Mouse (Mus musculus) heart, postnatal 0 days (tissue): ENCODE measurements around the gene Spint1. TPM values are rescaled to one million over a fixed set of nuclear protein-coding genes. Genes with fewer than 3 reads are reported as not detected.

Source experiments
- ATAC-seq: fragments of 200-750 bp; cut with Nextera tagmentation; 2 replicates; pipeline ENCODE4 v1.8.0; 2017; ENCODE audit warnings: low read depth, moderate number of reproducible peaks, moderate library complexity; ENCODE audit not compliant: insufficient read depth
- DNase-seq: peaks from one replicate; pipeline ENCODE4 v3.0.0-alpha.2; 2016; ENCODE audit warnings: low spot score
- H3K27ac ChIP-seq: fragments of 300-500 bp; sonication (generic); 2 replicates; pipeline ENCODE4 v1.5.1; 2014; ENCODE audit warnings: low read depth, mild to moderate bottlenecking
- H3K27me3 ChIP-seq: fragments of 300-500 bp; sonication (generic); 2 replicates; pipeline ENCODE4 v1.6.1; 2014; ENCODE audit warnings: low read length, mixed read lengths; ENCODE audit not compliant: control insufficient read depth, insufficient read depth
- H3K36me3 ChIP-seq: fragments of 300-500 bp; sonication (generic); replicated peaks from 2 replicates; pipeline ENCODE4 v1.6.1; 2014; ENCODE audit warnings: low read length, mixed read lengths; ENCODE audit not compliant: control insufficient read depth, insufficient read depth
- H3K4me1 ChIP-seq: fragments of 300-500 bp; sonication (generic); 2 replicates; pipeline ENCODE4 v1.6.1; 2014; ENCODE audit warnings: antibody characterized with exemption; ENCODE audit not compliant: control insufficient read depth, insufficient read depth
- H3K4me2 ChIP-seq: fragments of 300-500 bp; sonication (generic); 2 replicates; pipeline ENCODE4 v1.6.1; 2014; ENCODE audit warnings: low read depth, mild to moderate bottlenecking, low read length, moderate library complexity
- H3K4me3 ChIP-seq: fragments of 300-500 bp; sonication (generic); 2 replicates; pipeline ENCODE4 v1.5.1; 2014; ENCODE audit warnings: low read depth, low read length
- H3K9ac ChIP-seq: fragments of 300-500 bp; sonication (generic); replicated peaks from 2 replicates; pipeline ENCODE4 v1.6.1; 2014; ENCODE audit warnings: low read depth, low read length, mixed read lengths
- H3K9me3 ChIP-seq: fragments of 300-500 bp; sonication (generic); replicated peaks from 2 replicates; pipeline ENCODE4 v1.6.1; 2016; ENCODE audit warnings: low read length; ENCODE audit not compliant: control insufficient read depth
- CTCF ChIP-seq: IDR thresholded peaks from 2 replicates; pipeline ENCODE4 v1.5.1; 2016; ENCODE audit warnings: antibody characterized with exemption, control low read depth, low read depth
- EP300 ChIP-seq: IDR thresholded peaks from 2 replicates; pipeline ENCODE4 v1.6.1; 2016; ENCODE audit warnings: antibody characterized with exemption, low read depth
- WGBS: fragments of 180-500 bp; shearing (Covaris S2); extraction: QIAGEN DNeasy Blood & Tissue Kit; methylation state at CpG from one replicate; pipeline ENCODE4 v1.1.7; 2014; 5-methylcytosine and 5-hydroxymethylcytosine counted together
- polyA plus RNA-seq: library from polyadenylated mRNA; unstranded; fragments of >200 nt; fragmentation: Nextera tagmentation; extraction: Ambion mirVana; gene quantifications from 2 replicates; pipeline ENCODE4 v1.2.1, GENCODE M21; 2015
- total RNA-seq: library from RNA; depleted of rRNA; stranded (reverse); fragments of >200 nt; gene quantifications from 2 replicates; pipeline ENCODE4 v1.2.3, GENCODE M21; 2014; ENCODE audit warnings: low replicate concordance

The Spint1 gene
- total and polyA plus RNA-seq, 2 experiments from 2014 or later = 0.14 to 11.6 TPM

GRCm38 (mm10) chr2:119274126-119274525 lies 37.0 kb downstream of the Spint1 start:
- Histone ChIP-seq H3K36me3 (no peaks in the 10 kb centered on the region), H3K9me3 (no peaks in the 10 kb centered on the region), H3K4me1 (peaks cover 6% of the 10 kb centered on the region; the same call in 1 of the 2 replicates), H3K4me3 (no peak overlapping the region), H3K27ac (no peak overlapping the region), H3K4me2 (no peak overlapping the region), H3K9ac (no peak overlapping the region), H3K27me3 (peaks cover 17% of the 10 kb centered on the region; the same call in 1 of the 2 replicates)
- TF ChIP-seq CTCF (no peak), EP300 (no peak)
- 72% methylated on average over 1 of the region's 1 CpGs for WGBS
- no peak for ATAC-seq
- DNase-seq = no peak

DNA sequence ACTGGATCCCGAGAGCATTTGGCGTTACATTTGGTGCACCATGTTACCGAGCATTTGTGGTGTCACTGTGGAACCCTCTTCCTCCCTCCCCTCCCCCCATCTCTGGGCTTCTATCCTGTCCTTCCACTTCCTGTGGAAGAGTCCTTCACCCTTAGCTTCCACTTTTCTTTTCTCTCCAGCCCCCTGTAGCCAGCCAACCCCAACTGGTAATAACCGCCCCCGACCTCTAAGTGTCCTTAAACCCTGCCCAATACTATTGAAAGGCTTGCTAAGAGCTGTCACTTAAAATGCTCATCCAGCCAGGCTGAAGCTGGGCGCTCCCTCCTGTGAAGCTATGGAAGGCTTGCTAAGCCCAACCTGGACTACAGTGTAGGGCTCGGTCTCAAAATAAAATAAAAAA lies 39.8 kb downstream of the Spint1 start:
- TF ChIP-seq CTCF = no peak
- no peak for TF ChIP-seq EP300
- H3K4me1 ChIP-seq = no peaks in the 10 kb centered on the region
- DNase-seq (no peak), ATAC-seq (no peak)
- H3K4me3 ChIP-seq = no peak overlapping the region
- H3K9ac ChIP-seq = no peak overlapping the region
- no peaks in the 10 kb centered on the region for H3K27me3 ChIP-seq
- H3K9me3 ChIP-seq = no peaks in the 10 kb centered on the region
- WGBS = 64% methylated on average over 7 of the region's 7 CpGs
- no peak overlapping the region for H3K4me2 ChIP-seq
- H3K27ac ChIP-seq = no peak overlapping the region
- no peaks in the 10 kb centered on the region for H3K36me3 ChIP-seq

GRCm38 (mm10) chr2:119277810-119278209 lies 40.6 kb downstream of the Spint1 start:
- no peaks in the 10 kb centered on the region for H3K27me3 ChIP-seq
- 89% methylated on average over 23 of the region's 23 CpGs for WGBS
- TF ChIP-seq CTCF (no peak), EP300 (no peak)

DNA sequence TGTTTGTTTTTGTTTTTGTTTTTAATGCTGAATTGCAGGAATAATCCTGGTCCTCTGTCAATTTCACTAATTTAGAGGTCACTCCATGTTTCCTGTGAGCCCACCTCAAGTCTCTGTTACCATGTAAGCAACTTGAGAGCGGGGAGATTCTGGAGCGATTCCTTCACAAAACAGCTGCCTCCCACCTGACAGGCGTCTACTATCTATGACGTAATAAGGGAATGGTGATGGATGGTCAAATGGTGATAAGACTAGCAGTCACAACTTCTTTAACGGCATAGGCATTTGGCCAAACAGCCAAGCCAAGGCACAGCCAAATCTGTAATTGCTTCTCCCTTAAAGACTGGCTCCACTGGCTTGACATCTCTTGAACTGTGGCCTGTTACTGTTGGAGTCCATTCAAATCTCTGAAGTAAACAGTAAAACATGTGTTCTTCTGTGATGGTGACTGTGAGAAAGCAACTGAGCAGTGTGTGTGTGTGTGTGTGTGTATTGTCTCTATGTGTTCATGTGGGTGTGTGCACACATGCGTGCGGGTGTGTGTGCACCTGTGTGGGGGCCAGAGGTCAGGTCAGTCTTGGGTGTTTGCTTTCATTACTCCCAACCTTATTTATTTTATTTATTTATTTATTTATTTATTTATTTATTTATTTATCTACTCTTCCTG lies 44.9 kb downstream of the Spint1 start:
- TF ChIP-seq CTCF (no peak), EP300 (no peak)
- H3K9me3 ChIP-seq = no peaks in the 10 kb centered on the region
- H3K27me3 ChIP-seq = no peaks in the 10 kb centered on the region
- no peak overlapping the region for H3K4me2 ChIP-seq
- no peaks in the 10 kb centered on the region for H3K36me3 ChIP-seq
- no peak overlapping the region for H3K9ac ChIP-seq
- no peaks in the 10 kb centered on the region for H3K4me1 ChIP-seq
- WGBS = 61% methylated on average over 7 of the region's 7 CpGs
- DNase-seq = no peak
- no peak overlapping the region for H3K27ac ChIP-seq
- H3K4me3 ChIP-seq = no peak overlapping the region
- no peak for ATAC-seq

More at GRCm38 (mm10) chr2:119277810-119278209, 40.6 kb downstream of the Spint1 start:
- Histone ChIP-seq H3K4me1 (no peaks in the 10 kb centered on the region), H3K4me2 (no peak overlapping the region), H3K36me3 (no peaks in the 10 kb centered on the region), H3K9ac (no peak overlapping the region), H3K4me3 (no peak overlapping the region), H3K9me3 (no peaks in the 10 kb centered on the region), H3K27ac (no peak overlapping the region)
- ATAC-seq = no peak
- DNase-seq = no peak

GRCm38 (mm10) chr2:119287372-119287771 lies 50.2 kb downstream of the Spint1 start:
- H3K9me3 ChIP-seq = no peaks in the 10 kb centered on the region
- H3K9ac ChIP-seq = no peak overlapping the region
- no peak overlapping the region for H3K4me3 ChIP-seq
- no peak for ATAC-seq
- no peak overlapping the region for H3K4me2 ChIP-seq
- TF ChIP-seq EP300 (no peak), CTCF (no peak)
- no peak for DNase-seq
- no peak overlapping the region for H3K27ac ChIP-seq
- peaks cover 22% of the 10 kb centered on the region for H3K36me3 ChIP-seq
- 94% methylated on average over 5 of the region's 5 CpGs for WGBS
- H3K27me3 ChIP-seq = no peaks in the 10 kb centered on the region
- H3K4me1 ChIP-seq = peaks cover 7% of the 10 kb centered on the region; the same call in 1 of the 2 replicates
